Mouse (Mus musculus): ENCODE data around the gene Exoc4.

GRCm38 (mm10) chr6:33999530-33999929, 750.6 kb downstream of the Exoc4 start:
- TF ChIP-seq CTCF (IDR thresholded peaks at IDR 0.05) = no peak
- TF ChIP-seq EP300 (IDR thresholded peaks at IDR 0.05) = no peak

Measured in lung, postnatal 0 days (tissue).